Mouse (Mus musculus) erythroblast, embryonic 14.5 days (primary cell): ENCODE results near the gene Rassf8.

Source experiments
- GATA1 ChIP-seq: IDR thresholded peaks from 2 replicates; pipeline ENCODE4 v1.6.1; 2012; ENCODE audit warnings: low read length, inconsistent platforms, mixed read lengths
- TAL1 ChIP-seq: IDR thresholded peaks from 3 replicates; pipeline ENCODE4 v1.6.1; 2012; ENCODE audit warnings: low read length, inconsistent platforms, mixed read lengths

DNA sequence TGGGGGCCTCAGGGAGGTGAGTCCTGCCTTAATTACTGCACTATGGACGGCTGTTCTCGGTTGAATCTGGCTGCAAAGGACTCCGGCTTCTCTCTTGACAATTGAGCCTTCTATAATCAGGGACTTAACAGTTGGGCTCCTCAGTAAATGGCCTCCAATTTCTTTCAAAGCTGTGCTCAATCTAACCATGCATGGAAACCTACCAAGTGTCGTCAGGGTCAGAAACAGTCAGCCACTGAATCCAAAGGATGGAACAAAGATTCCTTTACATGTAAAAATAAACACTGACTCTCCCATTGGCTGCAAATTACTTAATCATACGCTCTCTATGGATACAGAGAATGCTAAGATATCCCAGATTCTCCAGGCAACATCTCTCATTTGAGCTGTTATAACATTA lies 12.6 kb upstream of the Rassf8 start:
- TF ChIP-seq GATA1 (no peak), TAL1 (no peak)
